Mouse (Mus musculus) testis, postnatal 14 days (tissue): ENCODE measurements at regions not wholly inside any gene's neighbourhood (a gene's known extent, or its start where the extent isn't known, plus 50 kb on each side); places are given as distances from the start of the nearest gene placed in this dataset.

ENCODE experiments used
- DNase-seq: peaks from one replicate; pipeline ENCODE4 v3.0.0; 2021; ENCODE audit warnings: low spot score

DNA sequence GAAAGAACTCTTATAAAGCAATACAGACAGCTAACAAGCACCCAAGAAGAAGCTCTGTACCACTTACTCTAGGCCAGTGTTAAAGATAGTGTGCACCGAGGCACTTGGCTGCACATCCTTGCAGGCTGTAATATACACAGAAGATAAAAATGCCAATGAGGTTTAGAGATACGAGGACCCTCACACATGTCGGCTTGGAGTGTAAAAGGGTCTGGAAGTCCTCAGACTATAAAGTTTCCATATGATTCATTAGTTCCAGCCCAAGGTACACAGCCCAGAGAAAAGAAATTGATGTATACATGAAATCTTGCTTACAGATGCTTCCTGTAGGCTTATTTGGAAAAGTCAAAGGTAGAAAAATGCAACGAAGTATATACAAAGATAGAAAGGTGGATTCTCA is 800.3 kb upstream of the Lrrc6 start:
- DNase-seq = no peak

GRCm38 (mm10) chr15:67294797-67295196 is 794.1 kb upstream of the Lrrc6 start:
- DNase-seq = no peak

- no peak for DNase-seq
Observed at GRCm38 (mm10) chr15:67289749-67290148, 789.0 kb upstream of the Lrrc6 start.

GRCm38 (mm10) chr15:67284941-67285340 is 784.2 kb upstream of the Lrrc6 start:
- DNase-seq = no peak

DNA sequence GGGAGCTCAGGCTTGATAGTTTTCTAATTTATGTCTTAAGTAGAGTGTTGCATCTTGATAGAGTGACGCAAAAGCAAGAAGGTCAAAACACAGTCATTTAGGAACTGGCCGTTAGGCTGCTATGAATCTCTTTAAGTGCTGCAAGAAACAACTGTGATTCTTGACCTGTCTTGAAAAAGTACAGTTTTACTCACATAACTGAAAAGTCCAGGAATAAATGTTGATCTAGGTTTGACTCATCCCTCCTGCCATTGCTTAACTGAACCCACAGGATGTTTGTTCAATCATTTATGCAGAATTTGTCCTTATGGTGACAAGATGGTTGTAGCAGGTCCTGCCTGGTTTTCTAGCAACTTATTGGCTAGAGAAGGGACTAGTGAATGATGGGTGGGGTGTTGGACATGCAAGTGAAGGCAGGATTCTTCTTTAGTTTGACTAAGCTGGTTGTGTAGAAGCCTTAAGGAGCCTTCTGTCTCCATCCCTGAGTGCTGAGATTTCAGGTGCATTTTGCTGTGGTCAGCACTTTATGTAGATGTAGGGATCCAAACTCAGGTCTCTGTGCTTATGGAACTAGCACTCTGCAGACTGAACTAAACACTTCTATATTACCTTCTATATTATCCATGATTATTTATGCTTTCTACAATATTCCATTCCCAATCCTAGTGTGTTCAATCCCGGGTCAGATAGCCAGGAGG is 782.7 kb upstream of the Lrrc6 start:
- no peak for DNase-seq

DNA sequence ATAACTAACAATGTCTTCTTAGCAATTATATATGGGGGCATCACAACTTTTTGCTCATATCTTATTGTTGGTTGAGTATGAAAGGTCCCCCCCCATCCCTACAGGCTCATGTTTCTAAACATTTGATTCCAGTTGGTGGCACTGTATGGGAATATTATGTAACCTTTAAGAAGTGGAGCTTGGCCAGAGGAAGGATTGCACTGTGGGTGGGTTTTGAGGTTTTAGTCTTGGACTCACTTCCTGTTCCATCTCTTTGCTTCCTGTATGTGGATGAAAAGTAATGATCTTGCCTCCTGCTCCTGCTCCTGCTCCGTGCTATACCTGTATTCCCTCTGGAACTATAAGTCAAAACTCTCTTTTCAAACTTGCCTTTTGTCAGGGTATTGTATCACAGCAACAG is 778.2 kb upstream of the Lrrc6 start:
- no peak for DNase-seq

- no peak for DNase-seq
Observed at GRCm38 (mm10) chr15:67275058-67275457, 774.3 kb upstream of the Lrrc6 start.

GRCm38 (mm10) chr15:67272397-67272796 is 771.7 kb upstream of the Lrrc6 start:
- no peak for DNase-seq

GRCm38 (mm10) chr15:67263723-67264122 is 763.0 kb upstream of the Lrrc6 start:
- no peak for DNase-seq

DNA sequence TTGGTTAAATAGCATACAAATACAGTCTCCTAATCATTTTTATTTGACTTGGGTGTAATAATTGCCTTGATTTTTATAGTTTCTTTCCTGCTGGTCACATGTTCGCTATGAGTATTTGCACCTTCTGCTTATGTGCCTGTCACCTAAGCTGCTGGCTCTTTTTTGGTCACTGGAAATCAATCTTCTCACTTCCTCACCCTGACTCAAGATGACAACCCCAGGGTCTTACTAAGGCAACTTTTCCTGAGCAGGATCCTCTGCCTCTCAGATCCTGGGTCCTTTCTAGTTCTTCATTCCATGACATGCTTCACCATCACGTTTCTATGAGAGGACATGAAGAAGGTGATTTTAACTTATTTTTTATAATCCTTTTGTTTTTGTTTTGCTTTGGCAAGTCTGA is 762.6 kb upstream of the Lrrc6 start:
- DNase-seq = no peak

DNA sequence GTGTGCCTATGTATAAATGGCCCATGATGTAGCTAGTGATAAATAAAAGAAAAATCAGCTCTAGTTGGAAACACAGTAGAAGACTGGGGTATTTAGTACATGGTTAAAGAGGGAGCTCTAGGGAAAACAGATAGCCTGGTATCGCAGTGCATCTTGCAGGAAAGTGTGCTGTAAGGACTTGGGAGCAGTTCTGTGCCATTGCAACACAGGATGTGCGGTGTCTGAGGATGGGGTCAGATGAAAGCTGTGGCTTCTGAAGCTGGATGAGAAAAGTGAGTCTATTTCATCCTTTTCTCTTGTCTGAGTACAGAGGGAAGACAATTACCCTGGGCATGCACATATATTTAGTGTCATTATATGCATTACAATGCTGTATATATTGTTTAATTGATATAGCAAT is 761.6 kb upstream of the Lrrc6 start:
- DNase-seq = no peak

- no peak for DNase-seq
Observed at GRCm38 (mm10) chr15:67260666-67261065, 760.0 kb upstream of the Lrrc6 start.

GRCm38 (mm10) chr15:67249147-67249546 is 748.4 kb upstream of the Lrrc6 start:
- DNase-seq = no peak

GRCm38 (mm10) chr15:67248471-67248870 is 747.8 kb upstream of the Lrrc6 start:
- no peak for DNase-seq

- DNase-seq = no peak
Observed at GRCm38 (mm10) chr15:67245658-67246268, 745.1 kb upstream of the Lrrc6 start.

GRCm38 (mm10) chr15:67244908-67245657 is 744.4 kb upstream of the Lrrc6 start:
- DNase-seq = no peak

DNA sequence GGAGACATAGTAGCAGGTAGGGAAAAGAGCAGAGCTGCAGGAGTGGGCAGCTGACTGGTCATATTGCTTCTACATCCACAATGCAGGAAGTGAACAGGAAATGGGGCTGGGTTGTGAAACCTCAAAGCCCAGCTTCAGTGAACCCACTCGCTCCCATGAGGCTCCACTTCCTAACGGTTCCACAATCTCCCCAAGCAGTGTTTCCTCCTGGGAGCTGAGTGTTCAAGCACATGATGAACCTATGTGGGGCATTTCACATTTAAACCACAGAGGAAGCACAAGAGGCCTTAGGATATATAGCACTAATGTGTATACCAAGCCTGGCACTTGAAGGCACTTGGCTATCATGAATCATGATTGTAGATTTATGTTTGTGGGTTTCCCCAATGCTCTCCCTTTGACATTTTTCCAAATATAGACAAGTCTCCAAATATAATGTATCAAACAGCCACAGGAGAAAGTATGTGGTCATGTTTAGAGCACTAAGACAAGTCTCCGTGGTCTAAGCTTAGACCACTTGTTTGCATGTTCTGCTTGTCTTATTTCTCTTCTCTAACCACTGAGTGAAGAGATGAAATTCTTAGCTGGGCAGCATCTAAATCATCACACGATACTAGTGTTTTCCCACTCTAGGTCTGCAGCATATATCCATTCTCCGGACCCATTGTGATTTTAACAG is 734.5 kb upstream of the Lrrc6 start:
- DNase-seq = no peak

DNA sequence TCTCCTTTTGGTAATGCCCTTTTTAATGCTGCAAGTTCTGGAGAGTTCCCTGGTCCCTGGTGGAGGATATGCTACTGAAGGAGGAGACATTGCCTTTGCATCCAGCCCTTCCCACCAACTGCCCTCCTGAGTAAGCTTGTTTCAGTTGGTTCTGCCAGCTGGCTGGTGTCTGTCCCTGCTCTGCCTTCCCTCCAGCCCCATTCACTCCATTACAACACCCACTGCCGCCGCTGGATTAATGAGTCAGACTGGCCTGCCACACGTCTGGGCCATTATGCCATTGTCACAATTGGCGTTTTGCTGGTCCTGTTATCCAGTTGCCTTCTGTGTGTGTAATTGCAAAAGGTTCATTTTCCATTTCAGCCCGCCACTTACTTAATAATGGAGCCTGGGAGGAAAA is 728.6 kb upstream of the Lrrc6 start:
- no peak for DNase-seq

GRCm38 (mm10) chr15:67228633-67229032 is 727.9 kb upstream of the Lrrc6 start:
- DNase-seq = no peak

- no peak for DNase-seq
Observed at GRCm38 (mm10) chr15:67227456-67228164, 726.9 kb upstream of the Lrrc6 start.

DNA sequence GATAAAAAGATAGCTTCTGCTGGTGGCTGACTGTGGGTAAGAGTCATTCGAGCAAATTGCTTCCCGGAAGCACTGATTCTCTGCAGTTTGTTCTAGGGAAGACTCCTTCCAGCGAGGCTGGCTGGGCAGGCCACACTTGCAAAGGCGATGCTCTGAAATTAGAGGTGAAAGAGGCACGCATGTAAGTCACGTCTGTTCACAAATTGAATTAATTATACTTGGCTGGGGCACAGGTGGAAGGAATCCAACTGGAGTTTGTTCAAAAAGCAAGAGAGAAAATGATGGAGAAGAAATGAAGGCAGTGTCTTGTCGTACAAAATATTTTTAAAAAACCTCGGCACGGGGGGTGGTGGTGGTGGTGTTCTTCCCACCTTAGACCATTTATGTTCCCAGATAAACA is 726.2 kb upstream of the Lrrc6 start:
- DNase-seq = no peak
